Mouse (Mus musculus): ENCODE measurements around the gene Chst10.

- TF ChIP-seq ZC3H11A (IDR thresholded peaks at IDR 0.05; ENCODE audit: low read depth, low read length) = no peak
- TF ChIP-seq BHLHE40 (IDR thresholded peaks at IDR 0.05; ENCODE audit: borderline replicate concordance, low read depth, low read length) = no peak
- TF ChIP-seq EP300 (IDR thresholded peaks at IDR 0.05; ENCODE audit: low read depth in 1 of 2, low read length in 2 of 2) = peak in 1 of 2 experiments; percentile 15; a peak in 1 of 4 replicates
- TF ChIP-seq NRF1 (IDR thresholded peaks at IDR 0.05; ENCODE audit: insufficient read depth, low read depth, low read length, poor library complexity, severe bottlenecking) = no peak
- TF ChIP-seq CHD2 (IDR thresholded peaks at IDR 0.05; ENCODE audit: low read length) = no peak
- TF ChIP-seq CTCF (IDR thresholded peaks at IDR 0.05 in 2 of 3, conservative IDR thresholded peaks at IDR 0.05 in 1 of 3; ENCODE audit: control insufficient read depth in 1 of 3, insufficient read depth in 1 of 3, low read depth in 2 of 3, low read length in 3 of 3, poor library complexity in 1 of 3, severe bottlenecking in 1 of 3) = no peak
Observed at GRCm38 (mm10) chr1:38887011-38887410, 10.9 kb downstream of the Chst10 start.
